Mouse (Mus musculus): Measurements from ENCODE around the gene Zbtb4.

DNA sequence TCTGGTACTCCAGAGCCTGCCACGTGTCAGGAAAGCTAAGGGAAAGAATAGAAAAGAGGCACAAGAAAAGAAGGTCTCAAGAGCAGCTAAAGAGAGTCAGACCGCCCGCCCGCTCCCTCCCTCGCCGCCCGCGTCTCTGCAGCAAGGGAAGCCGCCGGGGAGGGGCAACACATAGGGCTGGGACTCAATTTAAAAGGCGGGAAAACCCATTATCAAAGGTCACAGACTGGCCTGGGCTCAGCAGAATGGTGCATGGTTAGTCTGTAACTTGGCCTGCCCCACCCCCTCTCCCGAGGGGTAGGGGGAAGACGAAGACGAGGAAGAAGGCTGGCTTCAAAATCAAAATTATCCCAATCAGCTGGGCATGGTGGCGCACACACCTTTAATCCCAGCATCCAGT, 47.1 kb upstream of the Zbtb4 start:
- TF ChIP-seq MAX (IDR thresholded peaks at IDR 0.05) (no peak), CTCF (IDR thresholded peaks at IDR 0.05; ENCODE audit: control insufficient read depth, insufficient read depth, insufficient read length) (no peak), MYOD1 (IDR thresholded peaks at IDR 0.05; ENCODE audit: control insufficient read depth, insufficient read length, low read depth) (no peak), MYOG (IDR thresholded peaks at IDR 0.05; ENCODE audit: control insufficient read depth, extremely low read depth, insufficient read length) (no peak), USF1 (IDR thresholded peaks at IDR 0.05; ENCODE audit: low read depth) (no peak), CEBPB (IDR thresholded peaks at IDR 0.05; ENCODE audit: low read depth) (no peak)
